Mouse (Mus musculus): ENCODE data around the gene Srgap3.

DNA sequence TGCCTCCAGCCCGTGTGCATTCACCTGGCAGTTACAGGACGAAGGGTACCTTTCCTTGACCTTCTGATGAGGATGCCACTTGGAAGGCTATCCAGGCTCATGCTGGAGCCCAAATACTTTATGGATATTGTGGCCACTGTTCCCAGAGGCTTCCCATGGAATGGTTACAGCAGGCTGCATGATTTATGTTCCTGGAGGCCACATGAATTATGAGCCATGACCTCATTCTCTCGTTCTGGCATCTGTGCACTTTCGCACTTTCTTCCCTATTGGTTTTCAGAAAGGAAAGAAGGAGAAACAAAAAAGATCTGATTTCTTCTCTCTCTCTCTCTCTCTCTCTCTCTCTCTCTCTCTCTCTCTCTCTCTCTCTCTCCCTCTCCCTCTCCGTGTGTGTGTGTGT is 104.6 kb downstream of the Srgap3 start:
- no peak for TF ChIP-seq CTCF (conservative IDR thresholded peaks at IDR 0.05; ENCODE audit: low read length)
- no peak for TF ChIP-seq NANOG (IDR thresholded peaks at IDR 0.05; ENCODE audit: borderline replicate concordance, low read length)
- TF ChIP-seq POU5F1 (IDR thresholded peaks at IDR 0.05; ENCODE audit: borderline replicate concordance, low read length): no peak

Data from E14TG2a.4 (cell line).